Mouse (Mus musculus) forebrain, embryonic 16.5 days (tissue): ENCODE data around the gene Mrpl51. TPM values are rescaled to one million over a fixed set of nuclear protein-coding genes. Genes with fewer than 3 reads are reported as not detected.

Experiments
- ATAC-seq: fragments of 200-750 bp; cut with Nextera tagmentation; 2 replicates; pipeline ENCODE4 v1.8.0; 2017; ENCODE audit warnings: mild to moderate bottlenecking, moderate library complexity
- H3K27ac ChIP-seq: fragments of 300-500 bp; sonication (generic); 2 replicates; pipeline ENCODE4 v1.5.1; 2014; ENCODE audit warnings: low read length, control low read depth
- H3K27me3 ChIP-seq: fragments of 300-500 bp; sonication (generic); replicated peaks from 2 replicates; pipeline ENCODE4 v1.6.1; 2014; ENCODE audit warnings: low read length; ENCODE audit not compliant: control insufficient read depth, insufficient read depth
- H3K36me3 ChIP-seq: fragments of 300-500 bp; sonication (generic); 2 replicates; pipeline ENCODE4 v1.6.1; 2014; ENCODE audit not compliant: control insufficient read depth, insufficient read depth
- H3K4me1 ChIP-seq: fragments of 300-500 bp; sonication (generic); replicated peaks from 2 replicates; pipeline ENCODE4 v1.6.1; 2014; ENCODE audit warnings: low read length; ENCODE audit not compliant: control insufficient read depth, insufficient read depth
- H3K4me2 ChIP-seq: fragments of 300-500 bp; sonication (generic); 2 replicates; pipeline ENCODE4 v1.6.1; 2014; ENCODE audit warnings: mild to moderate bottlenecking, low read length, control low read depth
- H3K4me3 ChIP-seq: fragments of 300-500 bp; sonication (generic); replicated peaks from 2 replicates; pipeline ENCODE4 v1.5.1; 2014; ENCODE audit warnings: mild to moderate bottlenecking, low read length, control low read depth
- H3K9ac ChIP-seq: fragments of 300-500 bp; sonication (generic); replicated peaks from 2 replicates; pipeline ENCODE4 v1.6.1; 2014; ENCODE audit warnings: low read depth, low read length, control low read depth
- H3K9me3 ChIP-seq: fragments of 300-500 bp; sonication (generic); 2 replicates; pipeline ENCODE4 v1.6.1; 2016; ENCODE audit warnings: low read length; ENCODE audit not compliant: control insufficient read depth
- WGBS: fragments of 180-500 bp; shearing (Covaris S2); extraction: QIAGEN DNeasy Blood & Tissue Kit; methylation state at CpG from one replicate; pipeline ENCODE4 v1.1.7; 2014; 5-methylcytosine and 5-hydroxymethylcytosine counted together
- polyA plus RNA-seq: library from polyadenylated mRNA; unstranded; fragments of >200 nt; fragmentation: Nextera tagmentation; extraction: Ambion mirVana; gene quantifications from 2 replicates; pipeline ENCODE4 v1.2.1, GENCODE M21; 2015

Gene Mrpl51
- polyA plus RNA-seq, 1 experiment from 2014 or later = 140 TPM

GRCm38 (mm10) chr6:125148251-125148925 is 43.2 kb upstream of the Mrpl51 start:
- H3K4me3 ChIP-seq = no peak overlapping the region
- H3K27ac ChIP-seq = no peak overlapping the region
- no peaks in the 10 kb centered on the region for H3K27me3 ChIP-seq
- 72% methylated on average over 18 of the region's 18 CpGs for WGBS
- peaks cover 2% of the 10 kb centered on the region; the same call in 1 of the 2 replicates for H3K36me3 ChIP-seq
- ATAC-seq = no peak
- H3K4me2 ChIP-seq = no peak overlapping the region
- no peaks in the 10 kb centered on the region for H3K9me3 ChIP-seq
- peaks cover 37% of the 10 kb centered on the region for H3K4me1 ChIP-seq
- H3K9ac ChIP-seq = no peak overlapping the region; the same call in 1 of the 2 replicates

DNA sequence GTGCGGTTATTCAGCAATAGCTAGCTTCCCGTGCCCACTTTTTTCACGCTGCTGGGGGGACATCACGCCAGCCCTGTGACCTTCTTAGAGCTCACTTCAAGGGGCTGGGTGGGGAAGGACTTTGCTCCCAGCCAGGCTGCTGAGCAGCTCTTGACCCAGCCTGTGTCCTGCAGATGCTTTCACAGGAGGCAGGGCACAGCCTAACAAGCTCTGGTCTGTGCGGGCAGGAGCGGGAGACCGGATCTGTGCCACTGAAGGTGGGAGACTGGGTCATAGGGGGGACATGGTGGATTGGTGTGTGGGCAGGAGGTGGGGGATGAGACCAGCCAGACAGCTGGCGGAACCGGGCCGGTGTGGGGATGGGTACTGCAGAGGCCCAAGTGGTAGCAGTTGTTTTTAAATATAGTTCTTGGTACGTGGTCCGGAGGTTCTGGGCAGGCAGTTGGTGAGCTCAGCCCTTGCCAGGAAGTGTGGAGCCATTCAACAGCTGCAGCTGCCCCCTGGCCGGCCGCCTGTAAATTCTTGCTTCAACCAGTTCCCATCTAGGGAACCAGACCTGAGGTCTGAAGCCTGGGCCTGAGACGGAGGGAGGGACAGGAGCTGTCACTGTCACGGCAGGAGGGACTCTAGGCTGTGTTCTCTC is 42.6 kb upstream of the Mrpl51 start:
- no peaks in the 10 kb centered on the region for H3K27me3 ChIP-seq
- no peaks in the 10 kb centered on the region for H3K9me3 ChIP-seq
- no peak overlapping the region for H3K9ac ChIP-seq
- no peak overlapping the region for H3K4me3 ChIP-seq
- H3K4me1 ChIP-seq = peaks cover 37% of the 10 kb centered on the region
- no peak for ATAC-seq
- H3K36me3 ChIP-seq = peaks cover 2% of the 10 kb centered on the region; the same call in 1 of the 2 replicates
- H3K27ac ChIP-seq = no peak overlapping the region
- no peak overlapping the region for H3K4me2 ChIP-seq
- WGBS = 76% methylated on average over 16 of the region's 16 CpGs

DNA sequence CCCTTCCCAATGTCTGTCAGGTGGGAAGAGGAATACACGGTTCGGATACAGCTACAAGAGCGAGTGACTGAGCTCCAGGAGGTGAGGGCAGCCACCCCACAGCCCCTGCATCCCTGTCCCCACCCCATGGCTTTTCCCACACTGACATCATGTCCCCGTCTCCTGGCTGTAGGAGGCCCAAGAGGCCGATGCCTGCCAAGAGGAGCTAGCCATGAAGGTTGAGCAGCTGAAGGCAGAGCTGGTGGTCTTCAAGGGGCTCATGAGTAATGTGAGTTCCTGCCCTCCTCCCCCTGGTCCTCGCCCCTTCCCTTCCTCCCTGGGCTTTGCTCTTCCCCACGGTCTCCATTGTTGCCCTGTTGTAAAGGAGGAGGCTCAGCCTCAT is 42.0 kb upstream of the Mrpl51 start:
- Histone ChIP-seq H3K9ac (no peak overlapping the region), H3K4me2 (no peak overlapping the region), H3K9me3 (no peaks in the 10 kb centered on the region), H3K36me3 (peaks cover 2% of the 10 kb centered on the region; the same call in 1 of the 2 replicates), H3K4me3 (no peak overlapping the region), H3K4me1 (peaks cover 34% of the 10 kb centered on the region), H3K27me3 (no peaks in the 10 kb centered on the region), H3K27ac (no peak overlapping the region)
- no peak for ATAC-seq
- 57% methylated on average over 6 of the region's 7 CpGs for WGBS

DNA sequence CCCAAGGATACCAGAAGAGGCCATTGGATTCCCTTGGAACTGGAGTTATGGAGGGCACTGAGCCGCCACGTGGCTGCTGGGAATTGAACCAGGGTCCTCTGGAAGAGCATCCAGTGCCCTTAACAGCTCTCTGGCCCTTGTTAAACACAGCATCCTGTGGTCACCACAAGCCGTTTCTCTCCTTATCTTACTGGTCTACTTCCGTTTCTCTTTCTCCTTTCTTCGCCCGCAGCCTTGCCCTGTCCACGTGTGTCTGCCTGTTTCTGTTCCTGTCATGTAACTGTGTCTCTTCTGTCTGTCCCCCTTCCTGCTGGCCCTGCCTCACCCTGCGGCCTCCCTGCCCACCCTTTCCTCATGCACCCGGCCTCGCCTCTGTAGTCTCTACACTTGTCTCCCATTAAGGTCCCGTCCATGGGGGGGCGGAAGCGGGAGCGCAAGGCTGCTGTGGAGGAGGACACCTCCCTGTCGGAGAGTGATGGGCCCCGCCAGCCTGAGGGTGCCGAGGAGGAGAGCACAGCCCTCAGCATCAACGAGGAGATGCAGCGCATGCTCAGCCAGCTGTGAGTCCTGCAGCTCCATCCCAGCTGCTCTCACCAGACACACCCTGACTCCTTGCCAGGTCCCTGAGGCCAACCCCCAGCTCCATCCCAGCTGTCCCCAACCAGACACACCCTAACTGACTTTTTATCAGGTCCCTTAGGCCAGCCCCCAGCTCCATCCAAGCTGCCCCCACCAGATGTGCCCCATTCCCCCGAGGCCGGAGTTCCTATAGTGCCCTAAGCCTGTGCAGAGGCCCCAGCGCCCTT is 39.2 kb upstream of the Mrpl51 start:
- Histone ChIP-seq H3K4me1 (peaks cover 12% of the 10 kb centered on the region), H3K9ac (no peak overlapping the region), H3K9me3 (no peaks in the 10 kb centered on the region), H3K36me3 (peaks cover 2% of the 10 kb centered on the region; the same call in 1 of the 2 replicates), H3K27ac (no peak overlapping the region), H3K27me3 (no peaks in the 10 kb centered on the region), H3K4me3 (no peak overlapping the region), H3K4me2 (no peak overlapping the region)
- WGBS = 90% methylated on average over 22 of the region's 22 CpGs
- ATAC-seq = no peak

DNA sequence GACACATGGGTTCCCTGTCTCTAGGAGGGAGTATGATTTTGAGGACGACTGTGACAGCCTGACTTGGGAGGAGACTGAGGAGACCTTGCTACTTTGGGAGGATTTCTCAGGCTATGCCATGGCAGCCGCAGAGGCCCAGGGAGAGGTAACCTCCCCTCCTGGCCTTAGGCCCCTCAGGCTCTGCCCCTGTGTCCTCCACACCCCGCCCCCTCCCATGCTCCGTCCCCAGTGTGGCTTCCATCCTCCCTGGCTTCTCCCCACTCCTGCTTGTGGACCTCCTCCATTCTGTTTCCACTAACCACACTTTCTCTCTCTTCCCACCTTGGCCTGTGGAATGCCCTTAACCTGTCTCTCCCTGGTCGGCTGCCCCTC is 38.6 kb upstream of the Mrpl51 start:
- no peak overlapping the region for H3K27ac ChIP-seq
- H3K36me3 ChIP-seq = peaks cover 2% of the 10 kb centered on the region; the same call in 1 of the 2 replicates
- H3K9ac ChIP-seq = no peak overlapping the region
- no peaks in the 10 kb centered on the region for H3K9me3 ChIP-seq
- no peaks in the 10 kb centered on the region for H3K27me3 ChIP-seq
- H3K4me3 ChIP-seq = no peak overlapping the region
- H3K4me2 ChIP-seq = no peak overlapping the region
- ATAC-seq = no peak
- WGBS = 88% methylated on average over 5 of the region's 5 CpGs
- H3K4me1 ChIP-seq = peaks cover 8% of the 10 kb centered on the region

- no peak overlapping the region for H3K27ac ChIP-seq
- no peak overlapping the region for H3K4me3 ChIP-seq
- no peak for ATAC-seq
- H3K36me3 ChIP-seq = peaks cover 2% of the 10 kb centered on the region; the same call in 1 of the 2 replicates
- H3K4me2 ChIP-seq = no peak overlapping the region
- no peaks in the 10 kb centered on the region for H3K9me3 ChIP-seq
- H3K27me3 ChIP-seq = no peaks in the 10 kb centered on the region
- peaks cover 1% of the 10 kb centered on the region for H3K4me1 ChIP-seq
- no peak overlapping the region for H3K9ac ChIP-seq
- WGBS = 94% methylated on average over 4 of the region's 4 CpGs
These were observed 37.9 kb upstream of the Mrpl51 start for GRCm38 (mm10) chr6:125153682-125154081.

GRCm38 (mm10) chr6:125154550-125154949 is 37.1 kb upstream of the Mrpl51 start:
- Histone ChIP-seq H3K4me2 (no peak overlapping the region), H3K4me3 (no peak overlapping the region), H3K27ac (no peak overlapping the region), H3K9ac (no peak overlapping the region), H3K36me3 (peaks cover 2% of the 10 kb centered on the region; the same call in 1 of the 2 replicates), H3K9me3 (no peaks in the 10 kb centered on the region), H3K4me1 (no peaks in the 10 kb centered on the region), H3K27me3 (no peaks in the 10 kb centered on the region)
- no peak for ATAC-seq

DNA sequence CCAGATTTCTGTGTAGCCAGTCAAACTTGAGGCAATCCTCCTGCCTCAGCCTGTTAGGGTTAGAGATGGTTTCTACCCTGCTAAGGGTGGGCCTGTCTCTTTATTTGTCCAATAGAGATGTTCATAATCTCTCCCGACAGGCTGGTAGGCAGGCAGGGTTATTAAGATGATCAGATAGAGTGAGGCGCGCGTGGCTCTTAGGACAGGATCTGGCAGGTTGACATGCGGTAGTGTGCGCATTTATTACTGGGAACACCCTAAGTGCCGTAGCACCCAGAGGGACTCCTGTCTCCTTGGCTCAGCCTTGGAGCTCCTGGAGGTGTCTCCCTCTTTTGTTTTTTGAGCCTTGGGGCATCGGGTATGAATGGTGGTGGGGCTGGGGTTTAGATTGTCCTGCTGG is 36.3 kb upstream of the Mrpl51 start:
- Histone ChIP-seq H3K4me2 (no peak overlapping the region), H3K4me1 (no peaks in the 10 kb centered on the region), H3K4me3 (no peak overlapping the region), H3K27ac (no peak overlapping the region), H3K36me3 (peaks cover 8% of the 10 kb centered on the region; the same call in 1 of the 2 replicates), H3K9me3 (no peaks in the 10 kb centered on the region), H3K9ac (0 out of 2 replicates have a peak overlapping the region, but pooled peaks have one; percentile 6), H3K27me3 (no peaks in the 10 kb centered on the region)
- no peak for ATAC-seq
- WGBS = 90% methylated on average over 8 of the region's 8 CpGs

GRCm38 (mm10) chr6:125156491-125156890 is 35.1 kb upstream of the Mrpl51 start:
- Histone ChIP-seq H3K27me3 (no peaks in the 10 kb centered on the region), H3K4me1 (peaks cover 3% of the 10 kb centered on the region; the same call in 1 of the 2 replicates), H3K27ac (no peak overlapping the region), H3K9me3 (no peaks in the 10 kb centered on the region), H3K9ac (no peak overlapping the region), H3K4me2 (no peak overlapping the region), H3K36me3 (peaks cover 13% of the 10 kb centered on the region), H3K4me3 (no peak overlapping the region)
- WGBS = 92% methylated on average over 3 of the region's 3 CpGs
- no peak for ATAC-seq
